Mouse (Mus musculus) heart, adult 2 months (tissue): ENCODE results near the gene Gm17657. TPM values are rescaled to one million over a fixed set of nuclear protein-coding genes. Genes with fewer than 3 reads are reported as not detected.
"Not testable (repeated sequence)": the region's sequence is repeated elsewhere in the genome, so short reads cannot be mapped to it uniquely, and the experiment has no call there.

Experiments
- DNase-seq, 2 experiments: peaks; one replicate each; pipeline ENCODE4 v3.0.0; 2021
- H3K27ac ChIP-seq: fragments of 200-600 bp; 2 replicates; pipeline ENCODE4 v1.8.1; 2022
- H3K27me3 ChIP-seq: fragments of 200-500 bp; 2 replicates; pipeline ENCODE4 v1.6.1; 2012; ENCODE audit warnings: mild to moderate bottlenecking, low read length, inconsistent platforms, mixed read lengths; ENCODE audit not compliant: control insufficient read depth, insufficient read depth
- H3K36me3 ChIP-seq: fragments of 200-500 bp; 2 replicates; pipeline ENCODE4 v1.6.1; 2012; ENCODE audit warnings: low read length, inconsistent platforms; ENCODE audit not compliant: control insufficient read depth, insufficient read depth
- H3K4me1 ChIP-seq: fragments of 200-500 bp; 2 replicates; pipeline ENCODE4 v1.6.1; 2011; ENCODE audit warnings: low read length; ENCODE audit not compliant: control insufficient read depth, insufficient read depth
- H3K4me3 ChIP-seq: fragments of 200-600 bp; 2 replicates; pipeline ENCODE4 v1.8.1; 2022
- H3K79me2 ChIP-seq: fragments of 200-500 bp; replicated peaks from 2 replicates; pipeline ENCODE4 v1.6.1; 2012; ENCODE audit warnings: mild to moderate bottlenecking, inconsistent platforms, low read length, moderate library complexity, mixed read lengths; ENCODE audit not compliant: control insufficient read depth, insufficient read depth
- H3K9ac ChIP-seq: fragments of 200-500 bp; 2 replicates; pipeline ENCODE4 v1.6.1; 2012; ENCODE audit warnings: low read depth, mild to moderate bottlenecking, control low read depth, inconsistent platforms, low read length, mixed read lengths
- CTCF ChIP-seq: fragments of 200-600 bp; IDR thresholded peaks from 2 replicates; pipeline ENCODE4 v1.8.1; 2022; ENCODE audit warnings: antibody characterized with exemption, mild to moderate bottlenecking, moderate library complexity
- EP300 ChIP-seq: fragments of 200-500 bp; IDR thresholded peaks from 2 replicates; pipeline ENCODE4 v1.6.1; 2011; ENCODE audit warnings: low read depth, low read length, control low read depth; ENCODE audit not compliant: insufficient read depth
- POLR2A ChIP-seq: fragments of 200-500 bp; IDR thresholded peaks from 2 replicates; pipeline ENCODE4 v1.6.1; 2011; ENCODE audit warnings: mild to moderate bottlenecking, low read depth, low read length, control low read depth; ENCODE audit not compliant: insufficient read depth
- WGBS: fragments of 180-500 bp; shearing (Covaris S2); methylation state at CpG from one replicate; pipeline ENCODE4 v1.1.7; 2018; 5-methylcytosine and 5-hydroxymethylcytosine counted together
- intact Hi-C: fragments of 180-260 bp; cut with DNase I; formaldehyde crosslinking; loops from one replicate; pipeline ENCODE4 v1.15.1; 2025
- polyA plus RNA-seq: library from polyadenylated mRNA; depleted of rRNA; stranded (reverse); fragments of >200 nt; gene quantifications from 2 replicates; pipeline ENCODE4 v1.2.3, GENCODE M21; 2012
- total RNA-seq, 2 experiments: library from RNA; stranded (reverse); gene quantifications; 2 replicates each; pipeline ENCODE4 v1.2.3; 2021

Gene Gm17657
- total and polyA plus RNA-seq, 3 experiments: not detected

- H3K9ac ChIP-seq: no peak overlapping the region
- H3K4me3 ChIP-seq: peak overlapping the region; percentile 39
- no peaks in the 10 kb centered on the region for H3K27me3 ChIP-seq
- DNase-seq: no peak
- intact Hi-C loops: no loop called here
- TF ChIP-seq EP300 (no peak), CTCF (no peak), POLR2A (no peak)
- peak overlapping the region; percentile 56 for H3K27ac ChIP-seq
- WGBS: 15% methylated on average over 32 of the region's 32 CpGs
- H3K36me3 ChIP-seq: no peaks in the 10 kb centered on the region
- peaks cover 5% of the 10 kb centered on the region for H3K4me1 ChIP-seq
- H3K79me2 ChIP-seq: no peaks in the 10 kb centered on the region
Observed at GRCm38 (mm10) chr17:29502669-29503665, 46.5 kb downstream of the Gm17657 start.

DNA sequence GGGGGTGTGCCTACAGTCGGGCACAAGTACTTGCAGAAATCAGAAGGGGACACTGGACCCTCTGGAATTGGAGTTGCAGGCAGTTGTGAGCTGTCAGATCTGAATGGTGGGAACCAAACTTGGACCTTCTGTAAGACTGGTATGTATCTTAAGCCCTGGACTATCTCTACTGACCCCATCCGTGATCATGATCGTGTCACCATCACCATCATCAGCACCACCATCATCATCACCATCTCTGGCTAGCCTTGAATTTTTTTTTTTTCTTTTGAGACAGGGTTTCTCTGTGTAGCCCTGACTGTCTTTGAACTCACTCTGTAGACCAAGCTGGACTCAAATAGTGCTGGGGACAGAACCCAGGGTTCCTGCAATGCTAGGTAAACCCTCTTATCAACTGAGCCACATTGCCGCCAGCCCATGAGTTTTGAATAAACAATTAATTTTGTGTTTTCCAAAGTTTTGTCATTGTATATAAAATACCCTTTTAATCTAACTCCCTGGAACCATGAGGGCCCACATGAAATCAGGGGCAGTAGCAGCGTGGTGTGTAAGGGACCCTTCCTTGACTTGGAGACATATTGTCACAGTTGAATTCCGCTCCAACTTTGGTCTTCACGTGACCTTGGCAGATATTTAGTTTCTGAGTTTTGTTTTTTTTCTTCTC lies 47.3 kb downstream of the Gm17657 start:
- TF ChIP-seq POLR2A (no peak), EP300 (no peak), CTCF (no peak)
- no peak for DNase-seq
- H3K4me3 ChIP-seq: no peak overlapping the region
- H3K79me2 ChIP-seq: no peaks in the 10 kb centered on the region
- no peak overlapping the region for H3K9ac ChIP-seq
- H3K27ac ChIP-seq: no peak overlapping the region
- no peaks in the 10 kb centered on the region for H3K27me3 ChIP-seq
- 73% methylated on average over 7 of the region's 7 CpGs for WGBS
- H3K36me3 ChIP-seq: no peaks in the 10 kb centered on the region
- peaks cover 5% of the 10 kb centered on the region for H3K4me1 ChIP-seq
- intact Hi-C loops: no loop called here

GRCm38 (mm10) chr17:29500802-29501469 lies 48.5 kb downstream of the Gm17657 start:
- TF ChIP-seq EP300: no peak
- TF ChIP-seq CTCF: no peak
- no peak for TF ChIP-seq POLR2A
- no peak overlapping the region for H3K4me3 ChIP-seq
- DNase-seq: no peak
- no peak overlapping the region for H3K27ac ChIP-seq
- 72% methylated on average over 17 of the region's 17 CpGs for WGBS
- intact Hi-C loops: no loop called here
- peaks cover 5% of the 10 kb centered on the region for H3K4me1 ChIP-seq
- H3K9ac ChIP-seq: no peak overlapping the region
- H3K36me3 ChIP-seq: no peaks in the 10 kb centered on the region
- no peaks in the 10 kb centered on the region for H3K27me3 ChIP-seq
- no peaks in the 10 kb centered on the region for H3K79me2 ChIP-seq

DNA sequence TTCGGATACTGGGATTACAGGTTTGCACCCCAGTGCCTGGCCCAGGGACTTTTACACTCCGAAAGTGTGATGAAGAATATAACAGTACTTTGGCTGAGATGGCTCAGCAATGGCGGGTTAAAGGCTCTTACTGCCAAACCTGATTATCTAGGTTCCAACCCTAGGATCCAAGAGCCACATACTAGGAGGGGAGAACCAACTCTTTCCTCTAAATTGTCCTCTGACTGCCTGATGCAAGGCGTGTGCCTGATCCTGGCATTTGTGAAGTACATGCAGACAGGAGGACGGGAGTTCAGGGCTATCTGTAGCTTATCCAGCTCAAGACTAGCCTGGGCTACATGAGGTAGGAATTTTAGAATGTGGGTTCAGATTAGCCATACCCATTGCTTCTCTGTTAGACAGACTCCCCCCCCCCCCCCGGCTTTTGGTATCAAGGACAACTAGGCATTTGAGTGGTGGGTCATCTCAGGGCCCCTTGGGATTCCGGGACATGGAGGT lies 49.1 kb downstream of the Gm17657 start:
- no peak for DNase-seq
- TF ChIP-seq POLR2A (no peak), EP300 (no peak), CTCF (no peak)
- Histone ChIP-seq H3K27me3 (no peaks in the 10 kb centered on the region), H3K36me3 (no peaks in the 10 kb centered on the region), H3K4me3 (no peak overlapping the region), H3K9ac (no peak overlapping the region), H3K27ac (no peak overlapping the region), H3K79me2 (no peaks in the 10 kb centered on the region), H3K4me1 (peaks cover 5% of the 10 kb centered on the region)
- intact Hi-C loops: no loop called here
- WGBS: 86% methylated on average over 7 of the region's 7 CpGs

GRCm38 (mm10) chr17:29499511-29499910 lies 49.9 kb downstream of the Gm17657 start:
- H3K4me3 ChIP-seq: no peak overlapping the region
- 83% methylated on average over 6 of the region's 6 CpGs for WGBS
- H3K27me3 ChIP-seq: no peaks in the 10 kb centered on the region
- no peaks in the 10 kb centered on the region for H3K79me2 ChIP-seq
- TF ChIP-seq CTCF (no peak), POLR2A (no peak), EP300 (no peak)
- no peak overlapping the region for H3K9ac ChIP-seq
- no peak for DNase-seq
- H3K27ac ChIP-seq: no peak overlapping the region
- H3K4me1 ChIP-seq: peaks cover 5% of the 10 kb centered on the region
- no peaks in the 10 kb centered on the region; the same call in 1 of the 2 replicates for H3K36me3 ChIP-seq
- intact Hi-C loops: no loop called here

GRCm38 (mm10) chr17:29498952-29499351 lies 50.5 kb downstream of the Gm17657 start:
- intact Hi-C loops, DNase-seq, H3K27me3 ChIP-seq, H3K4me1 ChIP-seq, H3K9ac ChIP-seq, H3K4me3 ChIP-seq, H3K79me2 ChIP-seq, H3K36me3 ChIP-seq, H3K27ac ChIP-seq: not testable (repeated sequence)
- 97% methylated on average over 2 of the region's 2 CpGs for WGBS
